Mouse (Mus musculus): ENCODE results near the gene H2-DMb1. TPM values are rescaled to one million over a fixed set of nuclear protein-coding genes. Genes with fewer than 3 reads are reported as not detected.

Gene H2-DMb1
- total RNA-seq, 1 experiment from 2014 or later, result 2.4 TPM

GRCm38 (mm10) chr17:34144960-34145371 lies 7.9 kb upstream of the H2-DMb1 start:
- DNase-seq, result no peak

- DNase-seq, result no peak
Measured at GRCm38 (mm10) chr17:34155534-34155933, 2.7 kb downstream of the H2-DMb1 start.

- no peak for DNase-seq
Measured at GRCm38 (mm10) chr17:34164202-34164895, 11.5 kb downstream of the H2-DMb1 start.

DNA sequence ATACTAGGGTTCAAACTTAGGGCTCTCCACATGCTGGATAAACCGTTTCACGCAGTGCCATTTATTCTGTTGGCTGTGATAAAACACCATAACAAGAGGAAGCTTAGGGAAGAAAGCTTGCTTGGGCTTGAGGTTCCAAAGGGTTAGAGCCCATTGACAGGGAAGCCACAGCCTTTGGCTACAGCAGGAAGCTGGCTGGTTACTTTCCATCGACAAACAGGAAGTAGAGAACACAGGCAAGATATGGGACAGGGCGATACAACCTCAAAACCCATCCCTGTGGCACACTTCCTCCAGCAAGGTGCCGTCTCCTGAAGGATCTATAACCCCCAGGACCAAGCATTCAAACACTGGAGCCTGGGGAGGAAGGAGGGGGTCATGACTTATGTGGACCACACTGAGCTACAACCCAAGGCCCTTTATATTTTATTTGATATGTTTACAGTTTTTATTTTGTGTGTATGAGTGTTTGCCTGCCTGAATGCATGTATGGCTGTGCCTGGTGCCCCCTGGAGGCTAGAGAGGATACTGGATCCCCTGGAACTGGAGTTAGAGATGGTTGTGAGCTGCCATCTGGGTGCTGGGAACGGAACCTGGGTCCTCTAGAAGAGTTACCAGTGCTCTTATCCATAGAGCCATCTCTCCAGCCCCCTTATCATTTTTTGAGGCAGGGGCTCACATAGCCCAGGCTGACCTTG lies 12.3 kb downstream of the H2-DMb1 start:
- no peak for DNase-seq

DNA sequence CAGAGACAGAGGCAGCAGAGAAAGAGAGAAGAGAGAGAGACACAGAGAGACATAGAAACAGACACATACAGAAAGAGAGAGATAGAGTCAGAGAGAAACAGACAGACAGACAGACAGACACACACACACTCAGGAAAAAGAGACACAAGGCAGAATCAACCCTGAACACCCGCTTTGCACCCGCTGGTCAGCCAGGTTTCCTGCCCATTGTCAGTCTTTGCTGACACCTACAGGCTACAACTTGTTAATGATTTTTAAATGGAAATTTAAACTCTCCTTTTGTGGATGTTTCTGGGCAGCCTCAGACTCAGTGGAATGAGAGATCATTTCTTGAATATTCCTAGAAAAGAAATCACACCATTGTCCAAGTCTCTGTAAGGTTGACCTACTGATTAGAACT lies 16.4 kb downstream of the H2-DMb1 start:
- DNase-seq, result peak; percentile 30

DNA sequence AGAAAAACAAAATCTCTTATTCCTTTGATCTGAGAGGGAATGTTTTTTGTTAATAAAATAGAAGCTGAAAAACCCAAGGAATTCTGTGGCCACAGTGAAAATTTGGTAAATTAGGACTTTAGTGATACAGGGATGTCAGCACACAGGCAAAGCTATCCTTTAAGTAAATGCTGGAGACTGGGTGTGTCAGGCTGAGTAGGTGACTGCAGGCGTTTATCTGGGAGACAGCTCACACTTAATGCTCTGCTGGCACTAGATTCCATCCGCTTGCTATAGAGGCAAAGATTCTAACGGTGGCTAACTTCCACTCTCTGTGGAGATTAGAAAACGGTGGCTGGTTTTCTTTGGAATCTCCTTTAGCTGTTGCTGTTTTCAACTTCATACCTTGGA lies 17.6 kb downstream of the H2-DMb1 start:
- no peak for DNase-seq

DNA sequence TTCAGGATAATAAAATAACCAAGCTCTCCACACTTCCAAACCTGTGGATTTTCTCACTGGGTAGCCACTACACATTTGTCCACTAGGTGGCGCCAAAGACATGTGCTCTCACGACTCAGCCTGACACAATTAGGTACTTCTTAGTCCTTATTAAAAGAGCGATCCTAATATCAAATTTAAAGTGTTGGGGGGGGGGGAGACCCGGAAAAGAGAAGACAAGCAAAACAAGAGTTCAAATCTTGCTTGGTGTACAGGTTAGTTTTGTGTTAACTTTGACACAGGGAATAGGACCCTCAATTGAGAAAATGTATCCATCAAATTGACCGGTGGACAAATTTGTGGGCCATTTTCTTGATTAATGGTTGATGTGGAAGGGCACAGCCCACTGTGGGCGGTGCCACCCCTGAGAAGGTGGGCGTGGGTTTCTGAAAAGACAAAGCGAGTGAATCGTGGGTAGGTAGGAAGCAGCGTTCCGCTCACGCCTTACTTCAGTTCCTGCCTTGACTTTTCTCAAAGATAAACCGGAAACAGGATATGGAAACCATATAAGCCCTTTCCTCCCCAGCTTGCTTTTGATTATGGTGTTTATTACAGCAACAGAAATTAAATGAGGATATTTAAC lies 18.1 kb downstream of the H2-DMb1 start:
- DNase-seq, result peak; percentile 78

DNA sequence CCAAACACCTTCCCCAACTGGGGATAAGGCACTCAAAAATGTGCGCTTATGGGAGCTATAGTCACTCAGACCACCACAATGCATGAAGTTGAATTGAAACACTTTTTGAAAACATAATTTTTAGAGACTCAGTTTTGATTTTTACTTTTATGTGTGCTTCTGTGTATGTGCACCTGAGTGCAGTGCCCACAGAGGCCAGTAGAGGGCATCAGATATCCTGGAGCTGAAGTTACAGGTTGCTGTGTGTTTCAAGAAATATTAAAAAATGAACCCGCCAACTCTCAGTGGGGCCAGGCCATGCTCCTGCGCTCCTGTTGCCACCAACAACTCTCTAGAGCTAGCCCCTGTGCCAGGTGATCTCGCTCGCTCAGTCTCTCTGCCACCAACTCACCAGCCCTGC lies 19.7 kb downstream of the H2-DMb1 start:
- no peak for DNase-seq

- DNase-seq, result no peak
Measured at GRCm38 (mm10) chr17:34174075-34174474, 21.2 kb downstream of the H2-DMb1 start.

DNA sequence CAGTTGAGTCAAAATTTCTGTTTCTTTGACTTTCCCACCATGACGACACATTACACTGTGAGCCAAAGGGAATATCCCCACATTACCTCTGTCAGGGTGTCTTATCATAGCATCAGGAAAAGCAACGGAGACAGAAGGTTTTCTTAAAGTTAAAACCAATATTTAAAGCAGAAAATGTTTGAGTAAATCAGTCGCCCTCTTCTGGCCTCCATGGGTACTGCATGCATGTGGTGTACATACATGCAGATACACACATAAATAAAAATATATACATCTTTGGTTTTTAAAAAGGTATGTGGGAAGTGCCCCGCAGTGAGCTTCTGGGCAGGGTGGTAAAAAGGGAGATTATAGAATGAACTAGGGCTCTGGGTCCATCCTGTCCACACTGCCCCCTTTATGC lies 24.3 kb downstream of the H2-DMb1 start:
- DNase-seq, result no peak

DNA sequence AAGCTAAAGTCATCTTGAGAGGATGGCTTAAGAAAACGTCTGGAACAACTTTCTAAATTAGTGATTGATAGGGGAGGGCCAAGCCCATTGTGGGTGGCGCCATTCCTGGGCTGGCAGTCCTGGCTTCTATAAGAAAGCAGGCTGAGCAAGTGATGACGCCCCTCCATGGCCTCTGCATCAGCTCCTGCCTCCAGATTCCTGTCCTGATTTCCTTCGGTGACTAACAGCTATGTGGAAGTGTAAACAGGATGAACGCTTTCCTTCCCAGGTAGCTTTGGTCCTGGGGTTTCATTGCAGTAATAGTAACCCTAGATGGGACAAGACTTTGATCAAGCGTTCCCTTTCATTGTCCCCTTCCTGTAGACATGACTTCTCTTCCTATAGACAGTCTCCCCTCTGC lies 26.1 kb downstream of the H2-DMb1 start:
- no peak for DNase-seq

DNA sequence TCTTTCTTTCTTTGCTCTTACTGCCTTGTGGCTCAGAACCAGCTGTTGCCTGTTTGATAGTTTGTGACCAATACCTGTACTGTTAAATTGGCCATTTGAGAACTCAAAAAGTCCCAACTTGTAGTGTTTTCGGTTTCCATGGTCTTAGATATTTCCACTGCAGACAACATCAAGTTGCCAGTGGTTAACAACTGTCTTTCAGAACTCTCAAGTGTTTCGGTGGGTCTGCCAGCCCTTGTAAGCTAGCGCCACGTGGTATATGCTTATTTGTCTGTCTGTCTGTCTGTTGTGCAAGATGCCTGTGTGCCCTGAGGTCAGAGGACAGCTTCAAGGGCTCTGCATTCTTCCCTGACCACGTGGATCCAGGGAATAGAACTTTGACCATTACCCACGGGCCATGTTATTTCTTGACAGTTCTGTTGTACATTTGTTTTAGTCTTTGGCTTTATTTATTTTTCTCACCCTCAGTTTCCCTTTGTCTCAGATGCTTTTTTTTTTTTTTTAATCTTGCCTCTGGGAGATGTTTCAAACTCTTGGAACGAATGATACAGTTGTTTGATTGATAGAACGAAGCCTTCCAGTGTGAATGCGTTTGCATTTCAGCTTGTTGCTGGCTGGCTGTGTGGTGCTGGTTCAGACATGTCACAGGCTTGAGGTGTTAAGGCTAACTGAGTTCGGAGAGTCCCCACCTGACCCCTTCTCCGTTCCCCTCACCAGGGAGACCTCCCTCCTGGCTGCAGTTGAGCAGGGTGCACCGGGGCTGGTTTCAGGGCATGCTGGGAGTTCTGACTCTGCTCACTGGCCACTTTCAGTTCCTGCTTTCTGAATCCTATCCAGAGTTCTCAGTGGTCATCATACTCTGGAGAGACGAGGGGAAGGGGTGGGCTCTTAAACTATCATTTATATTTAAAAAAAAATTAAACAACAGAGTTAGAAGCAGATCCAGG lies 27.3 kb downstream of the H2-DMb1 start:
- DNase-seq, result no peak

DNA sequence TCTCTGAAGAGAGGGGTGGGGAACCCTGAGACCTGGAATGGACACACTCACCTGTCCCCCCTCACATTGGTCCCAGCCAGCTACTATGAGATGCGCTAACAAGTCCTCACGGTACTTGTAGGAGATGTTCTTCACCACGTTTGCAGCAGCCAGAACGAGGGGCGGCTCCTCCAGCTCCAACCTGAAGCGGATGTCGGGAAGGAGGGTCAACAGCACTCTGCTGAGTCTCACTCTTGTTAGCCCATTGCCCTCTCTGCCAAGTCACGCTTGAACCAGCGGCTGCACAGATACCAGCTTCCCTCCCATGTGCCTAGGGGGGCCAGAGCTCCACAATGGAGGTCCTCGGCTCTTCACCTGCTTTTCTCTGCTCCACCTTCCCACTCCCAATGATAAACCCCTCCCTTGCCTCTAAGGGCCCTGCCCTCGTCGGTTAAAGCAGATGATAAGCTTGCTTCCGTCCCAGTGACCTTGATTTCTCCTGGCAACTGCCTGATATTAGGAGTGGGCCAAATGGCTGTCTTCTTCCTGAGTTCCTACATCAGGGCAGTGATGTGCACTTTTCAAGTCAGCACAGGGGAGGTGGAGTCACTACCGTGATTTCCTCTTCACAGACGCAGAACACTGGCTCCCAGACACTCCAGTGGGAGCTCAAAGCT lies 30.8 kb downstream of the H2-DMb1 start:
- no peak for DNase-seq

DNA sequence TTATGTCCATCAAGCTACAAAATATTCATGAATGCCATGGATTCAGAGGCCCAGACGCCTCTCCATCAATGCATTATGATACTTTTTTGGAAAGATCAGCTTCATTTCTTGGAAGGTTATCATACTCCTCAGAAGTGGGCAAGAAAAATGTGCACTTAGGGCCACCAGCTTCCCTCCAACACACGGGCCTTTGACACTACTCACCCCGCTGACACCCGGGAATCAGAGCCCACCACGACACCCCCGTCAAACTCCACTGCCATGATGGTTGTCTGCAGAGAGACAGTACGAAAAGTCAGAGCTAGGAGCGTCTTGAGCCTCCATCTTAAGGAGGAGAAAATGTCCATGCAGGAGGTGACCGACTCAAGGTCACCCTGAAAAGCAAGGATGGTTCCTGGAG lies 32.7 kb downstream of the H2-DMb1 start:
- no peak for DNase-seq

- no peak for DNase-seq
Measured at GRCm38 (mm10) chr17:34186885-34187260, 34.0 kb downstream of the H2-DMb1 start.

GRCm38 (mm10) chr17:34187261-34187916 lies 34.5 kb downstream of the H2-DMb1 start, which contains the start of the genes Tap1 and Psmb9:
Gene Tap1 (plus strand): TSS chr17:34187553.
Gene Psmb9 (minus strand): TSS chr17:34187764.
- DNase-seq, result peak; percentile 100

DNA sequence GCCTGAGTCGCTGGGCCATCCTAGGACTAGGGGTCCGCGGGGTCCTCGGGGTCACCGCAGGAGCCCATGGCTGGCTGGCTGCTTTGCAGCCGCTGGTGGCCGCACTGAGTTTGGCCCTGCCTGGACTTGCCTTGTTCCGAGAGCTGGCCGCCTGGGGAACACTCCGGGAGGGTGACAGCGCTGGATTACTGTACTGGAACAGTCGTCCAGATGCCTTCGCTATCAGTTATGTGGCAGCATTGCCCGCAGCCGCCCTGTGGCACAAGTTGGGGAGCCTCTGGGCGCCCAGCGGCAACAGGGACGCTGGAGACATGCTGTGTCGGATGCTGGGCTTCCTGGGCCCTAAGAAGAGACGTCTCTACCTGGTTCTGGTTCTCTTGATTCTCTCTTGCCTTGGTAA lies 35.1 kb downstream of the H2-DMb1 start:
- peak; percentile 55 for DNase-seq

GRCm38 (mm10) chr17:34188986-34189385 lies 36.1 kb downstream of the H2-DMb1 start:
- no peak for DNase-seq

DNA sequence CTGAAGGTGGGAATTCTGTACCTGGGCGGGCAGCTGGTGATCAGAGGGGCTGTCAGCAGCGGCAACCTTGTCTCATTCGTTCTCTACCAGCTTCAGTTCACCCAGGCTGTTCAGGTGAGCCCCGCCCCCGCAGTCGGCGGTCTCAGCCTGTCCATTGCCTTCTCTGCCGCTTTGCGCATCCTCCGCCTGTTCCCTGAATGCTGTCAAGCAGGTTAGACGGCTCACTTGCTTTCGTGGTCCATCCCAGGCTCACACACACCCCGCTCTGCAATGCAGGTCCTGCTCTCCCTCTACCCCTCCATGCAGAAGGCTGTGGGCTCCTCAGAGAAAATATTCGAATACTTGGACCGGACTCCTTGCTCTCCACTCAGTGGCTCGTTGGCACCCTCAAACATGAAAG lies 40.0 kb downstream of the H2-DMb1 start:
- DNase-seq, result no peak

GRCm38 (mm10) chr17:34193468-34193867 lies 40.6 kb downstream of the H2-DMb1 start:
- no peak for DNase-seq

DNA sequence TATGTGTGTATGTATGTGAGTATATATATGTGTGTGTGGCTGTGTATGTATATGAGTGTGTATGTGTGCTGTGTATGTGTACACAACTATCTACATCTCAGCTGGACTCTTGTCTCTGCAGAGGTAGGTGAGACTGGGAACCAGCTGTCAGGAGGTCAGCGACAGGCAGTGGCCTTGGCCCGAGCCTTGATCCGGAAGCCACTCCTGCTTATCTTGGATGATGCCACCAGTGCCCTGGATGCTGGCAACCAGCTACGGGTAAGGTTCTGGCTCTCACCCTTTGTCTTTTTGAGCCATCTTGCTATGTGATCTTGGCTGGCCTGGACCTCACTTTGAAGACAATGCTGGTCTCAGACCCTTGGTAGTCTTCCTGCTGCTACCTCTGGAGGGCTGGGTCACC lies 41.9 kb downstream of the H2-DMb1 start:
- no peak for DNase-seq
